Mouse (Mus musculus) layer of hippocampus, adult 18-20 months (tissue): ENCODE measurements around the gene Casp8ap2. TPM values are rescaled to one million over a fixed set of nuclear protein-coding genes. Genes with fewer than 3 reads are reported as not detected.

Experiments
- DNase-seq, 2 experiments: peaks; one replicate each; pipeline ENCODE4 v3.0.0; 2022; ENCODE audit warnings: low spot score in 2 of 2
- long read RNA-seq: library from polyadenylated mRNA; stranded (forward); transcript quantifications from one replicate; pipeline ENCODE4 v2.0.0, GENCODE M21; 2021
- total RNA-seq, 2 experiments: library from RNA; stranded (reverse); gene quantifications; 2 replicates each; pipeline ENCODE4 v1.2.3; 2021

Casp8ap2 gene
- total RNA-seq, result 10 to 100 TPM in 1 of 2 experiments, 1 to 10 TPM in 1; 9.2 to 10.7 TPM
- long read RNA-seq, full-length matches to known transcripts, result 4 of 9 reads
- long read RNA-seq, partial matches to known transcripts, result 2 of 9 reads
- long read RNA-seq, other reads (novel, unspliced or antisense), result 3 of 9 reads

DNA sequence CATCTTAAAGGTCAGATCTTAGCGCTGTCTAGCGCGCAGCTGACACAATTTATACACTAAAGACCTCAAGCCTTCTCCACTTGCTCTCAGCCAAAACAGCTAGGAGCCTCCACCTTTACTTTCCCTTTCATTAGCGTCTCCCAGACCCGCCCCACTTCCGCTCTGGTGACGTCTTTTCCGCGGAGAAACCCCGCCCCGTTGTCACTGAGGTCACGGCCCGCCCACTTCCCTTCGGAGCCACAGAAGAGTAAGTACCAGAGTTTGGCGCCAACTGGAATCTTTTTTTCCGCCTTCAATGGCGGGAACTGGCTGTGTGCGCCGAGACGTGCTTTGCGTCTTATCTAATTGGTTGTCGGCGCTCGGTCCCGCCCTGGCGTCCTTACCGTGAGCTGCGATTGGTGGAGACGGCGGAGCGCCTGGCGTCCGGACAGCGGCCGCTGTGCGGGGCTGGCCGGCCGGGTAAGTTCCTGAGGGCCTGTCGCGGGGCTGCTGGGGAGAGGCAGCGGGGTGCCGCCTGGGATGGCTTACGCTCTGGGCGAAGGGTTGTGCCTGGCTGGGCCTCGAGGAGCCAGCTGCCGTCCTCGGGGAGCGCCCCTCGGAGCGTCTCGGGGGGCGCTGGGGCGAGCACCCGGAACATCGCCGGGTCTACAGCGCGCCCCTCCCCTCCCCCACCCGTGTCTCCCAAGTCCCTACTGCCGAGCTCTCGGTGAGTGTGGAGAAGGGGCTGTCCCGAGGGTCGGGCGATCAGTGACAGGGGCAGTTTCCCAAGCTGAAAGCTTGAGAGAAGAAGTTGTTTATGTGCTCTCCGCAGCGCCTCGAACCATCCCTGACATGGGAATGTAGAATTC is at the start of gene Casp8ap2:
Casp8ap2 (plus strand) TSS at position 418 of the 848 bp plus-strand sequence.
- peak; percentile 99 to 100 for DNase-seq

GRCm38 (mm10) chr4:32569054-32569453 is 46.2 kb upstream of the Casp8ap2 start:
- DNase-seq, result no peak

GRCm38 (mm10) chr4:32569995-32570938 is 45.0 kb upstream of the Casp8ap2 start:
- no peak for DNase-seq

DNA sequence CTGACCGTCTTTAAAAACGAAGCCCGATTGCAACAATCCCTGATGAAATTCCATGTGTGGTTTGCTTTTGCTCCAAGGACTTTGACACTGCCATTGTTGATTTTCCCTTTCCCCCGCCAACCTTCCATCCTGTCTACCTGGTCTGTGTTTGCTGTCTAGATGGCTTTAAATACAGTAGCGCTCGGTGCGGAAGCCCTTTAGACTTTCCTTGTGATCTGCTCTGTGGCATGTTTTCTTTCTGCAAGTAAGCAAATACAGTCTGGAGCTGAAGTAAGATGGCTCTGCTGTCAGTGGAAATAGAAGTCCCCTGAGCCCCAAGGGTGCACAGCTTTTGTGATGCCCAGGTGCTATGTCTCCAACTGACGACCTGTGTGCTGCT is 44.3 kb upstream of the Casp8ap2 start:
- no peak for DNase-seq

DNA sequence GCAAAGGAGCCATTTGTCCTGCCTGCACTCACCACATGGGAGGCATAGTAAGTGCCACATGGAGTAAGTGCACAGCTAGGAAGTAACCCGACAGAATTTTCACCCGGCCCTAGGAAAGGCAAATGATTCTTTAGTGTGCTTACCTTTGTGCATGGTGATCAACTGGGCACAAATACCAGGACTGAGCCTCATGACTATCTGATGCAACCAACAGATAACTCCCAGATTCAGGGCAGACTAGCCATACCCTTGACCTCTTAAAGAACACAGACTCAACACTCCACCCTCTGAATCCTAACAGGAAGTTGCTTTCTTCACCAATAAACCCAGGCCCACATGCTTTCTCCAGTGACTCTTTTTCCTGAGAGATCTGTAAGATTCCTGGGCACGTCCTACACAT is 43.8 kb upstream of the Casp8ap2 start:
- DNase-seq, result no peak

DNA sequence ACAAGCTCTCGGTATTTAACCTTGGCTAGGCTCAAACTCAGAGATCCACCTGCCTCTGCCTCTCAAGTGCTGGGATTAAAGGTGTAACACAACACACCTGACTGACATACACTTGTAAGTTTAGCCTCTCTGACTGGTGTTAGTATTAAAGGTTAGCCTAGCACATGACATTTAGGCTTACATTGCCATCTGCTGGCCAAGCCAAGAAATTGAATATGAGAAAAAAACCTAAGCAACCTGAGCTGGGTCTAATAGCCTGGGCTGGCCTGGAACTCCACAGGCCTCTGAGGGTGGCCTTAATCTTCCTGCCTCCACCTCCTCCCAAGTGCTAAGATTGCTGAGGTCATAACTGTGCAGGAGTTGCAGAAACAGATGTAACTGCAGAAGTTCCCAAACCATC is 43.1 kb upstream of the Casp8ap2 start:
- DNase-seq, result peak in 1 of 2 experiments; percentile 62

GRCm38 (mm10) chr4:32573586-32573985 is 41.7 kb upstream of the Casp8ap2 start:
- DNase-seq, result no peak

GRCm38 (mm10) chr4:32574604-32575003 is 40.6 kb upstream of the Casp8ap2 start:
- no peak for DNase-seq

- no peak for DNase-seq
Observed at GRCm38 (mm10) chr4:32575165-32575564, 40.1 kb upstream of the Casp8ap2 start.

- DNase-seq, result no peak
Observed at GRCm38 (mm10) chr4:32579850-32580249, 35.4 kb upstream of the Casp8ap2 start.

GRCm38 (mm10) chr4:32584181-32584580 is 31.1 kb upstream of the Casp8ap2 start:
- no peak for DNase-seq

DNA sequence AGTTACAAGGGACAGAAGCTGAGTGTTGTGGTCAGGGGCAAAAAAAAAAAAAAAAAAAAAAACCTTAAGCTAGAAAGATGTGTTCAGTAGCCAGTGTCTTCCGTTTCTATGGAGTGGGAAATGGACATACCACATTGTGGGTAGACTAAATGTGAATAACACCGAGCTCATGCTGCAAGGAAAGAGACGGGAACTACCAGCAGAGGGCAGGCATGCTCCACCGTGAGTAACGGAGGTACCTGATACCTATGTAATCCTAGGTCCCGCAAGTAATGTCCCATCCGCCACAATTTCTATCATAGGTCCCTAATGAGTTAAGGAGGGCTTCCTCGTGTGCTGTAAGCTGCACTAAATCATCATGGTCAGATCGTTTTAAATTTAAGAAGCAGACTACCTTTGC is 28.7 kb upstream of the Casp8ap2 start:
- DNase-seq, result peak in 1 of 2 experiments; percentile 59

DNA sequence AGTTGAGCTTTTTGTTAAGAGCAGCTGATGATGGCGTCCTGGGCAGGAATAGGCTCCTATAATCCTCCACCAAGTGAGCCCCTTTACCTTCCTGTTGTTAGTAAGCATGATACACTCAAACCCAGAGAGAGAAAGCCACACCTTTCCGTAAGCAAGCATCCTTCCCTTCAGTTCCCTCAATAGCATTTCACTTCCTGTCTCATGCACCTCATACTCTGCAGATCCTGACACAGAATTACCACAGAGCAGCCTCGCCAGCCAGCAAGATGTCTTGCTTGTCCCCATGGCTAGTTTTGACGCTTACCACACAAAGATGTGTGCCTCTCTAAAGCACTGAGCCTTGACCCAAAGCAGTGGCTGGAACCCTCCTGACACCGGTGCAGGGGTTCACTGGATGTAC is 27.7 kb upstream of the Casp8ap2 start:
- DNase-seq, result no peak

GRCm38 (mm10) chr4:32588237-32588636 is 27.0 kb upstream of the Casp8ap2 start:
- DNase-seq, result no peak

- no peak for DNase-seq
Observed at GRCm38 (mm10) chr4:32601135-32601534, 14.1 kb upstream of the Casp8ap2 start.

DNA sequence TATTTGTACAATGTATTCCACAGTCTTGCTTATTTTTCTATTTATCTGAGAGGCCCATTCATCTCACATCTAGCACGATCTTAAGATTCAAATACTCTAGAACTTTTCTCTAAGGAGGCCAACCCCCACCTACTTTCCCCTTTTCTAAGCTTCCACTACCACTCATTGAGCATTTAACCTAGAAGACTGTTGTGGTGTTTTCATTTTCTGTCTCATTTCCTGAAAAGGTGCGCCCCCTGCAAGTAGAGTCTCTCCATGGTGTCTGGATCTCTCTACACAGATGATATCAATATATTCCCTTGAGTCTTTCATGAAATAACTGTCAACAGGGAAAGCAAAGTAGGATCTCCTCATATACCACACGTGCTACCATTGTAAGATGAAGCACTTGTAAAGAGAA is 12.6 kb upstream of the Casp8ap2 start, which contains the start of gene Gja10:
Gja10 (minus strand) TSS at position 101 of the 400 bp plus-strand sequence.
- no peak for DNase-seq

DNA sequence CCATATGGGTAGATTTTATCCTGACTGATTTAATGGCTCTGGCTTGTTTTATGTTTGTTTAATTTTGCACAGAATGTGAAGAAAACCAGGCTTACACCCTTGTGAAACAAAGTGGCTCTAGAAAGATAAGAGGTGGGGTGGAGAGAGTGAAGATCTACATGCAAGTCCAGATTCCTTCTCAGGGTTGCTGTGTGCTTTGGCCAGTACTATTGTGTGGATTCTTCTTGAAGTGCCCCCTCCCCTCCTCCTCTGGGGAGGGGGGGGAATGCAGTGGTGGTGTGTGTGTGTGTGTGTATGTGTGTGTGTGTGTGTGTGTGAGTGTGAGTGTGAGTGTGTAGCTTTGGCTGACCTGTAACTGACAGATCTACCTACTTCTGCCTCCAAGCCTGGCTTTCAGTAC is 6.4 kb downstream of the Casp8ap2 start:
- DNase-seq, result no peak

DNA sequence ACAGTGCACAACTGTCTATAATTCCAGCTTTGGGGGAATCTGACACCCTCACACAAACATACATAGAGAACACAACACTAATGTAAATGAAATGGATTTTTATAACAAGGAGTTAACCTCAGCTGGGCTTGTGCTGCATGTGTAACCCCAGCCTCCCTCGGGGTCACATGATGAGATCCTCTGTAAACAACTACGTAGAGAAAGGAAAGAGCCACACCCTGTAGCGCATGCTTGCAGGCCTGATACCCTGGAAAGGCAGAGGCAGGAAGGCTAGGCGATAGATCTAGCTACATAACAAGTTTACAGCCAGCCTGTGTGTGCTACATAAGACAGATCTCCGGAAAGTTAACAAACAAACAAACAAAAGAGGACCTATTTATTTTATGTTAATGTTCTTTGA is 36.4 kb downstream of the Casp8ap2 start:
- no peak for DNase-seq

DNA sequence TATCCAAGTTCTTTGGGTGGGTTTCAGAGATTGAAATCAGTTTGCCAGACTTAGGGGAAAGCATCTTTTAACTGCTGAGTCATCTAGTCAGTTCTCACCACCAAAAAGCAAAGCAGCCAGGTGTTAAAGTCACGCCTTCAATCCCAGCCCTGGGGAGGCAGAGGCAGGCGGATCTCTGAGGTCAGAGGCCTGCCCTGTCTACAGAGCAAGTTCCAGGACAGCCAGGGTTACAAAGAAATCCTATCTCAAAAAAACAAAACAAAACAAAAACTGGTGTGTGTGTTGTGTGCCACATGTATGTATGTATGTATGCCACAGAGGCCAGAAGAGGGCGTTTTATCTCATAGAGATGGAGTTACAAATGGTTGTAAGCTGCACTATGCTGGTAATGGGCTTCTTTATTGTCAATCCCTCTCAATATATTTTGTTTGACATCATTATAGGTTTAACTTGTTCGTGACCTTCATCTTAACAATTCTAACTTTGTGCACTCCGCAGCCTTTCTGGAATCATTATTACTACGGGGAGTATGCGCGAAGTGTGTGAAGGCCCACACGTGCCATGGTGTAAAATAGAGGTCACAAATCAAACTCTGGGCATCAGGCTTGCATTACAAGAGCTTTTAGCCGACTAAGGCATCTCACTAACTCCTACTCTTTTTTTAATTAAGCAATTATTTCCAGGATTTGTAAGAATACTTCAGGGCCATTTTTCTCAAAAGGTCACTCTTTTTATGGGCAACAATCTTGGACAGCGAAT is 41.1 kb downstream of the Casp8ap2 start:
- no peak for DNase-seq

- DNase-seq, result peak; percentile 95 to 99
Observed at GRCm38 (mm10) chr4:32656918-32657662, 41.8 kb downstream of the Casp8ap2 start, which contains the start of gene Mdn1. Gene Mdn1 (plus strand): TSS chr4:32657119.
